25 mouse cellular contexts compared by ENCODE assay signal in the genomic region with DNA sequence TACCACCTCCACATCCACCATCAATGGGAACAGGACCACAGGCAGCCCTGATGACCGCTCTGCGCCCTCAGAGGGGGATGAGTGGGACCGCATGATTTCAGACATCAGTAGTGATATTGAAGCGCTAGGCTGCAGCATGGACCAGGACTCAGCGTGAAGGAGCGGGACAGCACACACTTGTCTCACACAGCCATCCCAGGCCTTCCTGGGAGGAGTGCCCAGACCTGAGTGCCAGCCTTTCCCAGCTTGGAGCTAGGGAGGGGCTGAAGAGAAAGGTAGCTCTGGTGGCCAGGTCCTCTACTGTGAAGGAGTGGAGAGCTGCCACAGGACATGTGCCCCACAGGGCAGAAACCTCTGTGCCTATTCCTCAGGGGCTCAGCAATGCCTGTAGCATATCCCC. TPM values are rescaled to one million over a fixed set of nuclear protein-coding genes. Genes with fewer than 3 reads are reported as not detected.
A peak's percentile ranks its signal among the peaks of the same experiment; 100 is the strongest.
DNase-seq lines count a peak whose midpoint lies in the region; ATAC-seq lines count a peak whose summit lies in the region.
"Had no signal": no experiment of that assay in that cellular context is flagged by ENCODE, and none has a peak within 500 bp of the region (broad histone marks: within the 10 kb centered on the region; RNA-seq: fewer than 3 reads in every experiment).

No protein-coding gene starts in this region.

- 0 out of 2 replicates have a peak overlapping the region, but pooled peaks have one; percentile 13 for H3K27ac ChIP-seq in hindbrain, embryonic 13.5 days
- no peak overlapping the region for H3K27ac ChIP-seq in hindbrain, embryonic 11.5 days (ENCODE audit: low read depth, low read length)
- peak overlapping the region; percentile 49; the same call in 1 of the 2 replicates for H3K27ac ChIP-seq in midbrain, embryonic 12.5 days (replicated peaks)
- no peak overlapping the region for H3K27ac ChIP-seq in midbrain, embryonic 11.5 days (ENCODE audit: low read depth, low read length)
- peak overlapping the region; percentile 68; the same call in 1 of the 2 replicates for H3K27ac ChIP-seq in midbrain, embryonic 16.5 days (ENCODE audit: low read length)
- H3K27ac ChIP-seq: limb, embryonic 12.5 days had no signal

- H3K4me2 ChIP-seq in hindbrain, embryonic 13.5 days, result no peak overlapping the region
- no peak overlapping the region for H3K4me2 ChIP-seq in hindbrain, embryonic 11.5 days (replicated peaks; ENCODE audit: low read depth, low read length)
- H3K4me2 ChIP-seq in midbrain, embryonic 12.5 days (replicated peaks), result no peak overlapping the region
- no peak overlapping the region for H3K4me2 ChIP-seq in midbrain, embryonic 11.5 days
- H3K4me2 ChIP-seq in midbrain, embryonic 16.5 days (ENCODE audit: low read length), result no peak overlapping the region
- H3K4me2 ChIP-seq: heart, embryonic 12.5 days; limb, embryonic 12.5 days had no signal

- no peak overlapping the region for H3K9ac ChIP-seq in hindbrain, embryonic 13.5 days
- no peak overlapping the region for H3K9ac ChIP-seq in hindbrain, embryonic 11.5 days (ENCODE audit: low read depth, low read length)
- no peak overlapping the region for H3K9ac ChIP-seq in midbrain, embryonic 12.5 days (replicated peaks)
- H3K9ac ChIP-seq in midbrain, embryonic 11.5 days (ENCODE audit: low read length), result no peak overlapping the region
- H3K9ac ChIP-seq in midbrain, embryonic 16.5 days (ENCODE audit: low read depth, low read length), result no peak overlapping the region
- H3K9ac ChIP-seq: forebrain, postnatal 0 days; heart, embryonic 12.5 days; limb, embryonic 12.5 days had no signal

- WGBS in hindbrain, embryonic 13.5 days, result 97% methylated on average over 6 of the region's 6 CpGs
- WGBS in hindbrain, embryonic 11.5 days, result 96% methylated on average over 6 of the region's 6 CpGs
- 95% methylated on average over 6 of the region's 6 CpGs for WGBS in midbrain, embryonic 12.5 days
- 98% methylated on average over 6 of the region's 6 CpGs for WGBS in midbrain, embryonic 11.5 days
- WGBS in midbrain, embryonic 16.5 days, result 98% methylated on average over 6 of the region's 6 CpGs

- peak; percentile 51 for DNase-seq in cerebellum, adult 9-10 months
- no peak for DNase-seq in hindbrain, embryonic 11.5 days (ENCODE audit: low spot score)
- DNase-seq in midbrain, embryonic 11.5 days (ENCODE audit: low spot score, missing footprints), result no peak
- no peak for DNase-seq in urinary bladder, adult 18-20 months (ENCODE audit: low spot score in 2 of 2)
- DNase-seq: adrenal gland, postnatal 10 days; gastrocnemius, postnatal 14 days; heart, adult 18-20 months; heart, postnatal 10 days; kidney, adult 18-20 months; kidney, postnatal 4 days; lung, adult 18-20 months; lung, postnatal 10 days; thymus, adult 2 months had no signal

- ATAC-seq in cerebellum, adult (ENCODE audit: insufficient number of reproducible peaks, low FRiP score, low TSS enrichment), result no peak
- ATAC-seq in hindbrain, embryonic 13.5 days (ENCODE audit: low FRiP score), result no peak
- no peak for ATAC-seq in hindbrain, embryonic 11.5 days (ENCODE audit: low FRiP score)
- no peak for ATAC-seq in midbrain, embryonic 12.5 days (ENCODE audit: low FRiP score, low read depth)
- ATAC-seq in midbrain, embryonic 11.5 days (ENCODE audit: low FRiP score), result no peak
- ATAC-seq in midbrain, embryonic 16.5 days, result no peak

- no peaks in the 10 kb centered on the region for H3K9me3 ChIP-seq in hindbrain, embryonic 13.5 days
- no peaks in the 10 kb centered on the region for H3K9me3 ChIP-seq in hindbrain, embryonic 11.5 days (ENCODE audit: control insufficient read depth, low read length)
- no peaks in the 10 kb centered on the region for H3K9me3 ChIP-seq in midbrain, embryonic 12.5 days
- no peaks in the 10 kb centered on the region for H3K9me3 ChIP-seq in midbrain, embryonic 11.5 days (ENCODE audit: control insufficient read depth, low read length)
- H3K9me3 ChIP-seq in midbrain, embryonic 16.5 days (replicated peaks; ENCODE audit: control insufficient read depth, low read length, poor library complexity, severe bottlenecking), result no peaks in the 10 kb centered on the region
- H3K9me3 ChIP-seq: heart, embryonic 12.5 days; limb, embryonic 12.5 days had no signal

- H3K27me3 ChIP-seq in hindbrain, embryonic 13.5 days, result no peaks in the 10 kb centered on the region
- no peaks in the 10 kb centered on the region for H3K27me3 ChIP-seq in hindbrain, embryonic 11.5 days (ENCODE audit: control insufficient read depth, insufficient read depth, low read length)
- H3K27me3 ChIP-seq in midbrain, embryonic 12.5 days, result no peaks in the 10 kb centered on the region; the same call in 1 of the 2 replicates
- H3K27me3 ChIP-seq in midbrain, embryonic 11.5 days (ENCODE audit: control insufficient read depth, insufficient read depth, low read length), result no peaks in the 10 kb centered on the region
- no peaks in the 10 kb centered on the region for H3K27me3 ChIP-seq in midbrain, embryonic 16.5 days (ENCODE audit: control insufficient read depth, insufficient read depth, low read depth, low read length)
- H3K27me3 ChIP-seq: limb, embryonic 12.5 days had no signal

- H3K4me3 ChIP-seq in hindbrain, embryonic 13.5 days, result no peak overlapping the region
- no peak overlapping the region for H3K4me3 ChIP-seq in hindbrain, embryonic 11.5 days (ENCODE audit: low read depth, low read length)
- H3K4me3 ChIP-seq in midbrain, embryonic 12.5 days, result no peak overlapping the region
- no peak overlapping the region for H3K4me3 ChIP-seq in midbrain, embryonic 11.5 days (ENCODE audit: low read depth, low read length)
- H3K4me3 ChIP-seq in midbrain, embryonic 16.5 days (ENCODE audit: low read depth, low read length), result no peak overlapping the region
- H3K4me3 ChIP-seq: heart, embryonic 12.5 days; limb, embryonic 12.5 days had no signal

- H3K4me1 ChIP-seq in hindbrain, embryonic 13.5 days (replicated peaks), result peaks cover 39% of the 10 kb centered on the region
- peaks cover 20% of the 10 kb centered on the region for H3K4me1 ChIP-seq in hindbrain, embryonic 11.5 days (replicated peaks; ENCODE audit: control insufficient read depth, insufficient read depth, low read length)
- peaks cover 30% of the 10 kb centered on the region for H3K4me1 ChIP-seq in midbrain, embryonic 12.5 days
- peaks cover 19% of the 10 kb centered on the region for H3K4me1 ChIP-seq in midbrain, embryonic 11.5 days (ENCODE audit: control insufficient read depth, insufficient read depth, low read length)
- H3K4me1 ChIP-seq in midbrain, embryonic 16.5 days (ENCODE audit: control insufficient read depth, insufficient read depth, low read length), result peaks cover 21% of the 10 kb centered on the region

- peaks cover 88% of the 10 kb centered on the region for H3K36me3 ChIP-seq in hindbrain, embryonic 13.5 days
- peaks cover 7% of the 10 kb centered on the region for H3K36me3 ChIP-seq in hindbrain, embryonic 11.5 days (ENCODE audit: control insufficient read depth, insufficient read depth, low read length)
- H3K36me3 ChIP-seq in midbrain, embryonic 12.5 days, result peaks cover 71% of the 10 kb centered on the region
- H3K36me3 ChIP-seq in midbrain, embryonic 11.5 days (ENCODE audit: control insufficient read depth, insufficient read depth, low read length), result peaks cover 29% of the 10 kb centered on the region
- peaks cover 27% of the 10 kb centered on the region for H3K36me3 ChIP-seq in midbrain, embryonic 16.5 days (ENCODE audit: control insufficient read depth, insufficient read depth, low read length)

RNA-seq across cellular contexts. Expression of a gene that starts 9.6 kb away (rescaled TPM):
- polyA plus RNA-seq in hindbrain, embryonic 13.5 days (2015; fragmentation: Nextera tagmentation; extraction: Ambion mirVana), result 87.6 and 90.0 TPM in 2 replicates
- 44.3 and 44.8 TPM in 2 replicates for polyA plus RNA-seq in hindbrain, embryonic 11.5 days (2014; fragmentation: Nextera tagmentation; extraction: Ambion mirVana)
- polyA plus RNA-seq in midbrain, embryonic 12.5 days (2016; fragmentation: Nextera tagmentation; extraction: Ambion mirVana), result 83.4 and 88.5 TPM in 2 replicates
- polyA plus RNA-seq in midbrain, embryonic 11.5 days (2014; fragmentation: Nextera tagmentation; extraction: Ambion mirVana), result 37.1 and 38.4 TPM in 2 replicates
- 85.0 and 89.0 TPM in 2 replicates for polyA plus RNA-seq in midbrain, embryonic 16.5 days (2015; fragmentation: Nextera tagmentation; extraction: Ambion mirVana)

RNA-seq across cellular contexts. Expression of a gene that starts 29.7 kb away (rescaled TPM):
- polyA plus RNA-seq in hindbrain, embryonic 13.5 days (2015; fragmentation: Nextera tagmentation; extraction: Ambion mirVana), result 29.2 and 34.0 TPM in 2 replicates
- polyA plus RNA-seq in hindbrain, embryonic 11.5 days (2014; fragmentation: Nextera tagmentation; extraction: Ambion mirVana), result 31.8 and 34.6 TPM in 2 replicates
- polyA plus RNA-seq in midbrain, embryonic 12.5 days (2016; fragmentation: Nextera tagmentation; extraction: Ambion mirVana), result 42.9 and 46.1 TPM in 2 replicates
- polyA plus RNA-seq in midbrain, embryonic 11.5 days (2014; fragmentation: Nextera tagmentation; extraction: Ambion mirVana), result 35.5 and 38.3 TPM in 2 replicates
- 29.0 and 29.1 TPM in 2 replicates for polyA plus RNA-seq in midbrain, embryonic 16.5 days (2015; fragmentation: Nextera tagmentation; extraction: Ambion mirVana)

RNA-seq across cellular contexts. Expression of a gene that starts 42.2 kb away (rescaled TPM):
- polyA plus RNA-seq in hindbrain, embryonic 13.5 days (2015; fragmentation: Nextera tagmentation; extraction: Ambion mirVana), result not detected in 2 replicates
- not detected in 2 replicates for polyA plus RNA-seq in hindbrain, embryonic 11.5 days (2014; fragmentation: Nextera tagmentation; extraction: Ambion mirVana)
- polyA plus RNA-seq in midbrain, embryonic 12.5 days (2016; fragmentation: Nextera tagmentation; extraction: Ambion mirVana), result not detected in 2 replicates
- polyA plus RNA-seq in midbrain, embryonic 11.5 days (2014; fragmentation: Nextera tagmentation; extraction: Ambion mirVana), result not detected in 2 replicates
- not detected in 2 replicates for polyA plus RNA-seq in midbrain, embryonic 16.5 days (2015; fragmentation: Nextera tagmentation; extraction: Ambion mirVana)
- polyA plus RNA-seq: embryonic facial prominence, embryonic 14.5 days; forebrain, postnatal 0 days; heart, embryonic 12.5 days; kidney, embryonic 16.5 days; limb, embryonic 12.5 days; small intestine, adult 2 months; stomach, embryonic 16.5 days; urinary bladder, adult 2 months had no signal

RNA-seq across cellular contexts. Expression of a gene that starts 49.5 kb away (rescaled TPM):
- polyA plus RNA-seq in hindbrain, embryonic 13.5 days (2015; fragmentation: Nextera tagmentation; extraction: Ambion mirVana), result 94.1 and 99.0 TPM in 2 replicates
- polyA plus RNA-seq in hindbrain, embryonic 11.5 days (2014; fragmentation: Nextera tagmentation; extraction: Ambion mirVana), result 88.2 and 88.4 TPM in 2 replicates
- polyA plus RNA-seq in midbrain, embryonic 12.5 days (2016; fragmentation: Nextera tagmentation; extraction: Ambion mirVana), result 87.5 and 88.6 TPM in 2 replicates
- polyA plus RNA-seq in midbrain, embryonic 11.5 days (2014; fragmentation: Nextera tagmentation; extraction: Ambion mirVana), result 72.8 and 81.6 TPM in 2 replicates
- 81.4 and 84.3 TPM in 2 replicates for polyA plus RNA-seq in midbrain, embryonic 16.5 days (2015; fragmentation: Nextera tagmentation; extraction: Ambion mirVana)

Comparison
In these comparisons a context has a peak if more than half of its experiments do, and no peak if none do; other contexts are left out.
1. H3K27ac ChIP-seq: peak in hindbrain, embryonic 13.5 days (single experiment), midbrain, embryonic 12.5 days (single experiment) and midbrain, embryonic 16.5 days (single experiment); none in hindbrain, embryonic 11.5 days (single experiment) and midbrain, embryonic 11.5 days (single experiment).